Mouse (Mus musculus) heart, adult 8-10 months (tissue): Measurements from ENCODE around the gene Slc22a27. TPM values are rescaled to one million over a fixed set of nuclear protein-coding genes. Genes with fewer than 3 reads are reported as not detected.
"Not testable (repeated sequence)": the region's sequence is repeated elsewhere in the genome, so short reads cannot be mapped to it uniquely, and the experiment has no call there.

ENCODE experiments used
- DNase-seq: peaks from one replicate; pipeline ENCODE4 v3.0.0; 2022; ENCODE audit warnings: low spot score
- microRNA-seq: library from miRNA; unstranded; fragments of <30 nt; microRNA quantifications from one replicate; pipeline ENCODE4 v1.2.0, GENCODE M21; 2022
- total RNA-seq, 4 experiments: library from RNA; stranded (reverse); gene quantifications; 2 replicates each; pipeline ENCODE4 v1.2.4; 2022

The Slc22a27 gene
- not detected for total RNA-seq

GRCm38 (mm10) chr19:7965927-7966326, at the start of gene Slc22a27:
TSS of gene Slc22a27 (minus strand) at chr19:7966027.
- DNase-seq: not testable (repeated sequence)

GRCm38 (mm10) chr19:8011596-8011995, 45.8 kb upstream of the Slc22a27 start:
- not testable (repeated sequence) for DNase-seq

GRCm38 (mm10) chr19:8009086-8009485, 43.3 kb upstream of the Slc22a27 start:
- not testable (repeated sequence) for DNase-seq

GRCm38 (mm10) chr19:7968703-7969102, 2.9 kb upstream of the Slc22a27 start:
- DNase-seq: no peak

- DNase-seq: not testable (repeated sequence)
Measured at GRCm38 (mm10) chr19:7966550-7966949, 723 bp upstream of the Slc22a27 start.

GRCm38 (mm10) chr19:7939391-7939790, 26.4 kb downstream of the Slc22a27 start:
- DNase-seq: not testable (repeated sequence)

GRCm38 (mm10) chr19:7876626-7877025, 89.2 kb downstream of the Slc22a27 start:
- no peak for DNase-seq

GRCm38 (mm10) chr19:7829851-7830250, 136.0 kb downstream of the Slc22a27 start:
- no peak for DNase-seq

Small RNA genes within 50 kb of the gene (microRNA-seq; reads per million reads assigned to microRNA genes)
- gene Gm24951: not detected

Other genes starting within 250 kb of the Slc22a27 start
- gene Slc22a26, start 163.4 kb downstream of the Slc22a27 start, total RNA-seq: not detected
- gene Slc22a28, start 166.0 kb upstream of the Slc22a27 start, total RNA-seq: not detected